Mouse (Mus musculus): ENCODE measurements at regions not wholly inside any gene's neighbourhood (a gene's known extent, or its start where the extent isn't known, plus 50 kb on each side); places are given as distances from the start of the nearest gene placed in this dataset.
A peak's percentile ranks its signal among the peaks of the same experiment; 100 is the strongest.

DNA sequence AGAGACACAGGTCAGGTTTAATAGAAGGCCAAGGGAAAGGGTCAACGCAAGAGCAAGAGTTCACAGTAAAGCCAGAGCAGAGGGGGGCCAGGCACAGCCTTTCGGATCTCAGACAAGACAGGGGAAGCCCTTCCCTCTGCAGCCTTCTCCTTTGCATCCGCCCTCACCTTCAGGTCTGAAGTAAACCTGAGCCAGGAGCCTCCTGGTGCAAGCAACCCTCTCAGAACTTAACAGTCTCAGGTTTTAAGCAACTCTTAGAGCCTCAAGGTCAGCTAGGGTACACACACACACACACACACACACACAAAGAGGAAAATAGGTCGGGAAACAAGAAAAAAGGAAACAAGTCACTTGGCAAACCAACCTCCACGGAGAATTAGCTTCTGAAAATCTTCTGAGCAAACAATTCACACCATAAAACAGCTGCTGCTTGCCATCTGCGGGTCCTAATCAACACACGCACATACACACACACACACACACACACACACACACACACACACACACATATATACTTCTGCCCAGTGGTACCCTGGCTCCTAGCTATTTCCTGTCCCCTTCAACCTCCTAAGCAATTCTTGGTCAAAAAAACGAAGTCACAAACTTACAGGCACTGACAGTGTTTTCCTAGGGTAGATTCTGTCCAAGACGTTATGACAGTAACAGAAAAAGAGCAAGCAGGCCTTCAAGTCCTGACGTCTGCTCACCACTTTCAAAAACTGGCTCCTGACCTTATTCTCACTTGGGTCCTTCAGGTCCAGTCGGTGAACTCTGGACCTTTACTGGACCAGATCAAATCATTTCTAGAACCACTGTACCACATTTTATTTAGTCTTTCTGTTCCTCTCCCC, 196.4 kb downstream of the Sox4 start:
- Histone ChIP-seq H3K36me3 (replicated peaks in 1 of 2; ENCODE audit: control insufficient read depth in 1 of 2, insufficient read depth in 1 of 2, low read length in 1 of 2) (no peaks in the 10 kb centered on the region), H3K4me1 (ENCODE audit: control insufficient read depth in 1 of 2, insufficient read depth in 2 of 2) (peaks cover 7 to 19% of the 10 kb centered on the region in 2 experiments), H3K4me3 (replicated peaks in 1 of 3; ENCODE audit: low read depth in 2 of 3, low read length in 2 of 3, poor library complexity in 1 of 3) (peak overlapping the region in 1 of 3 experiments; percentile 25), H3K9me3 (replicated peaks; ENCODE audit: low read length) (no peaks in the 10 kb centered on the region), H3K27ac (ENCODE audit: insufficient read depth, low read depth) (no peak overlapping the region), H3K27me3 (replicated peaks) (no peaks in the 10 kb centered on the region), H3K9ac (ENCODE audit: insufficient read depth, low read depth) (no peak overlapping the region), H3K4me2 (ENCODE audit: insufficient read depth, low read depth, poor library complexity, severe bottlenecking) (peak overlapping the region; percentile 34; the same call in 1 of the 2 replicates), H3K79me2 (replicated peaks; ENCODE audit: control insufficient read depth, extremely low read depth, insufficient read depth, poor library complexity, severe bottlenecking) (no peaks in the 10 kb centered on the region)
- dilution Hi-C loops (cut with MboI; ENCODE audit: extremely low pct_ligation_motif_present, extremely low pct_unique_long_range_greater_than_20kb, low sequenced_read_pairs) (no loop called here), in situ Hi-C loops (cut with MboI; ENCODE audit: low pct_ligation_motif_present, low pct_unique_long_range_greater_than_20kb, low sequenced_read_pairs) (no loop called here)
- DNase-seq (ENCODE audit: extremely low read depth): no peak
- no peak for TF ChIP-seq POLR2AphosphoS2 (IDR thresholded peaks at IDR 0.05; ENCODE audit: low read depth, low read length)
- TF ChIP-seq TBP (conservative IDR thresholded peaks at IDR 0.05; ENCODE audit: low read depth, low read length): no peak
- TF ChIP-seq TCF12 (IDR thresholded peaks at IDR 0.05; ENCODE audit: low read depth, low read length): no peak
- no peak for TF ChIP-seq E2F4 (IDR thresholded peaks at IDR 0.05; ENCODE audit: insufficient replicate concordance, low read depth, low read length)
- TF ChIP-seq MXI1 (IDR thresholded peaks at IDR 0.05; ENCODE audit: low read depth, low read length): no peak
- TF ChIP-seq ZMIZ1 (IDR thresholded peaks at IDR 0.05; ENCODE audit: low read depth, low read length): no peak
- no peak for TF ChIP-seq ETS1 (conservative IDR thresholded peaks at IDR 0.05; ENCODE audit: low read depth, low read length)

GRCm38 (mm10) chr13:28754207-28754606, 199.3 kb downstream of the Sox4 start:
- Histone ChIP-seq H3K4me1 (ENCODE audit: control insufficient read depth in 1 of 2, insufficient read depth in 2 of 2) (peaks cover 7 to 19% of the 10 kb centered on the region in 2 experiments), H3K9me3 (replicated peaks; ENCODE audit: low read length) (no peaks in the 10 kb centered on the region), H3K4me3 (replicated peaks in 1 of 3; ENCODE audit: low read depth in 2 of 3, low read length in 2 of 3, poor library complexity in 1 of 3) (no peak overlapping the region), H3K4me2 (ENCODE audit: insufficient read depth, low read depth, poor library complexity, severe bottlenecking) (peak overlapping the region; percentile 6; the same call in 1 of the 2 replicates), H3K36me3 (replicated peaks in 1 of 2; ENCODE audit: control insufficient read depth in 1 of 2, insufficient read depth in 1 of 2, low read length in 1 of 2) (no peaks in the 10 kb centered on the region), H3K79me2 (replicated peaks; ENCODE audit: control insufficient read depth, extremely low read depth, insufficient read depth, poor library complexity, severe bottlenecking) (no peaks in the 10 kb centered on the region), H3K9ac (ENCODE audit: insufficient read depth, low read depth) (no peak overlapping the region), H3K27me3 (replicated peaks) (no peaks in the 10 kb centered on the region), H3K27ac (ENCODE audit: insufficient read depth, low read depth) (no peak overlapping the region)
- DNase-seq (ENCODE audit: extremely low read depth): no peak
- in situ Hi-C loops (cut with MboI; ENCODE audit: low pct_ligation_motif_present, low pct_unique_long_range_greater_than_20kb, low sequenced_read_pairs) (no loop called here), dilution Hi-C loops (cut with MboI; ENCODE audit: extremely low pct_ligation_motif_present, extremely low pct_unique_long_range_greater_than_20kb, low sequenced_read_pairs) (no loop called here)
- TF ChIP-seq MAX (IDR thresholded peaks at IDR 0.05; ENCODE audit: low read length) (no peak), CTCF (conservative IDR thresholded peaks at IDR 0.05 in 1 of 2, IDR thresholded peaks at IDR 0.05 in 1 of 2; ENCODE audit: low read depth in 2 of 2, low read length in 2 of 2) (no peak), CHD1 (IDR thresholded peaks at IDR 0.05; ENCODE audit: low read depth, low read length) (no peak), ZKSCAN1 (IDR thresholded peaks at IDR 0.05; ENCODE audit: borderline replicate concordance, low read depth, low read length) (no peak), CHD2 (IDR thresholded peaks at IDR 0.05; ENCODE audit: low read length) (no peak), UBTF (IDR thresholded peaks at IDR 0.05; ENCODE audit: low read depth, low read length) (no peak), TCF12 (IDR thresholded peaks at IDR 0.05; ENCODE audit: low read depth, low read length) (no peak), ELF1 (IDR thresholded peaks at IDR 0.05; ENCODE audit: low read depth, low read length) (no peak), TBP (conservative IDR thresholded peaks at IDR 0.05; ENCODE audit: low read depth, low read length) (no peak), NRF1 (IDR thresholded peaks at IDR 0.05; ENCODE audit: low read depth, low read length) (no peak), IRF4 (IDR thresholded peaks at IDR 0.05; ENCODE audit: low read depth, low read length) (no peak), ZC3H11A (IDR thresholded peaks at IDR 0.05; ENCODE audit: low read depth, low read length) (no peak), USF1 (IDR thresholded peaks at IDR 0.05; ENCODE audit: low read depth, low read length) (no peak), RCOR1 (conservative IDR thresholded peaks at IDR 0.05; ENCODE audit: low read depth, low read length) (no peak), MEF2A (IDR thresholded peaks at IDR 0.05; ENCODE audit: borderline replicate concordance, low read depth, low read length) (no peak)

Data from CH12.LX (cell line).